Mouse (Mus musculus) hindbrain, embryonic 13.5 days (tissue): ENCODE data around the gene Qrich2. TPM values are rescaled to one million over a fixed set of nuclear protein-coding genes. Genes with fewer than 3 reads are reported as not detected.
"Not testable (repeated sequence)": the region's sequence is repeated elsewhere in the genome, so short reads cannot be mapped to it uniquely, and the experiment has no call there.

Experiments
- ATAC-seq: fragments of 200-750 bp; cut with Nextera tagmentation; 2 replicates; pipeline ENCODE4 v1.8.0; 2017; ENCODE audit warnings: moderate TSS enrichment; ENCODE audit not compliant: low FRiP score
- H3K27ac ChIP-seq: fragments of 300-500 bp; sonication (generic); 2 replicates; pipeline ENCODE4 v1.5.1; 2015; ENCODE audit warnings: inconsistent platforms, mild to moderate bottlenecking, moderate library complexity
- H3K27me3 ChIP-seq: fragments of 300-500 bp; sonication (generic); 2 replicates; pipeline ENCODE4 v1.6.1; 2015; ENCODE audit warnings: mild to moderate bottlenecking, inconsistent platforms
- H3K36me3 ChIP-seq: fragments of 300-500 bp; sonication (generic); 2 replicates; pipeline ENCODE4 v1.6.1; 2015; ENCODE audit warnings: mild to moderate bottlenecking, inconsistent platforms
- H3K4me1 ChIP-seq: fragments of 300-500 bp; sonication (generic); replicated peaks from 2 replicates; pipeline ENCODE4 v1.6.1; 2015; ENCODE audit warnings: inconsistent platforms
- H3K4me2 ChIP-seq: fragments of 300-500 bp; sonication (generic); 2 replicates; pipeline ENCODE4 v1.6.1; 2015; ENCODE audit warnings: inconsistent platforms, mild to moderate bottlenecking, moderate library complexity
- H3K4me3 ChIP-seq: fragments of 300-500 bp; sonication (generic); 2 replicates; pipeline ENCODE4 v1.5.1; 2015; ENCODE audit warnings: mild to moderate bottlenecking, inconsistent platforms
- H3K9ac ChIP-seq: fragments of 300-500 bp; sonication (generic); 2 replicates; pipeline ENCODE4 v1.6.1; 2015; ENCODE audit warnings: mild to moderate bottlenecking, inconsistent platforms
- H3K9me3 ChIP-seq: fragments of 300-500 bp; sonication (generic); 2 replicates; pipeline ENCODE4 v1.6.1; 2016; ENCODE audit warnings: inconsistent platforms
- WGBS: fragments of 180-500 bp; shearing (Covaris S2); methylation state at CpG from one replicate; pipeline ENCODE4 v1.1.7; 2015; 5-methylcytosine and 5-hydroxymethylcytosine counted together
- polyA plus RNA-seq: library from polyadenylated mRNA; unstranded; fragments of >200 nt; fragmentation: Nextera tagmentation; extraction: Ambion mirVana; gene quantifications from 2 replicates; pipeline ENCODE4 v1.2.1, GENCODE M21; 2015

Qrich2 gene
- polyA plus RNA-seq, 1 experiment from 2014 or later, result 0.42 TPM

DNA sequence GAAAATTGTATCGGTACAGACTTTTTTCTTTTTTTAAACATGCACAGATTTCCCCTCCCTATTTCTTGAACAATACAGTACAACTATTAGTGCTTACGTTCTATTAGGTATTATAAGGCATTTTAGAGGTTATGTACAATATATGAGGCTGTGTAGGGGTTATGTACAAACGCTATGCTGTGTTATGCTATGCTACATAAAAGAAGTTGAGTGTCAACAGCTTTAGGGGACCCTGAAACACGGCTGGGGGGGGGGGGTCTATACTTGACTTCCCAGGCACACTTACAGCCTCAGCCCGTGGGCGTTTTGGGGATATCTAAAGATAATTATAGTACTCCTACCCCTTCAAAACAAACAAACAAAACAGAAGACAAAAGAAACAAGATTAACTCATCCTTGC lies 33.9 kb downstream of the Qrich2 start:
- H3K9me3 ChIP-seq, result no peaks in the 10 kb centered on the region
- H3K4me1 ChIP-seq, result peaks cover 26% of the 10 kb centered on the region
- no peak overlapping the region for H3K9ac ChIP-seq
- H3K36me3 ChIP-seq, result peaks cover 14% of the 10 kb centered on the region; the same call in 1 of the 2 replicates
- H3K27me3 ChIP-seq, result peaks cover 9% of the 10 kb centered on the region; the same call in 1 of the 2 replicates
- WGBS, result 57% methylated on average over 6 of the region's 6 CpGs
- ATAC-seq, result no peak
- no peak overlapping the region for H3K4me3 ChIP-seq
- H3K4me2 ChIP-seq, result no peak overlapping the region
- no peak overlapping the region for H3K27ac ChIP-seq

DNA sequence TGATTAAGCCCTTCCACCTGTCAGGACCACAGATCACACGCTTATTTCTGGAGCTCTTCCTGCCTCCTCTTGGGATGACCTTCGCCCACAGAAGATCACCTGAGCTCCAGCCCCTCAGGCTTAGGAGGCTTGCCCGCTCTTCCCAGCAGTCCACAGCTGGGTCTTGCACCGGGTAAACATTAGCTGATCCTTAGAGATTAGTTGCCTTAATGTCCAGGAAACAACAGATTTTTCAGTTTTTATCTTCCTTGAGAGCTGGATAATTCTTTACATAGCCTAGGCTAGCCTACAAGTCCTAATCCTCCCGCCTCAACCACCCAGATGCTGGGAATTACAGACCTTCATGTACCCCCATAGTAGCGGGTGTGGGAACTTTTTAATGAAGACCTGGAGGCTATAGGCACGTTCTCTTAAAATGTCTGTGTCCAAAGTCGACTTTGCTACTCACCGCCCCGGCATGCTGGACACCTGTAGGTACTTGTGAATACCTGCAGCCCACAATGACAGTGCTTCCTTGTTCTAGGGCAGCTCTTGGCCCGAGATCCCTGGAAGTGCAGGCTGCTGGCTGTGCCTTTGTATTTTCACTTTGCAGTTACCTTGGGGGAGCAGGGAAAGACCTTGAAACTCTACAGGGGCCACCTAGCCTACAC lies 34.5 kb downstream of the Qrich2 start:
- Histone ChIP-seq H3K9me3 (no peaks in the 10 kb centered on the region), H3K27me3 (peaks cover 9% of the 10 kb centered on the region; the same call in 1 of the 2 replicates), H3K27ac (no peak overlapping the region), H3K9ac (no peak overlapping the region), H3K4me2 (no peak overlapping the region), H3K36me3 (peaks cover 8% of the 10 kb centered on the region; the same call in 1 of the 2 replicates), H3K4me1 (peaks cover 20% of the 10 kb centered on the region), H3K4me3 (no peak overlapping the region)
- 56% methylated on average over 11 of the region's 11 CpGs for WGBS
- no peak for ATAC-seq

DNA sequence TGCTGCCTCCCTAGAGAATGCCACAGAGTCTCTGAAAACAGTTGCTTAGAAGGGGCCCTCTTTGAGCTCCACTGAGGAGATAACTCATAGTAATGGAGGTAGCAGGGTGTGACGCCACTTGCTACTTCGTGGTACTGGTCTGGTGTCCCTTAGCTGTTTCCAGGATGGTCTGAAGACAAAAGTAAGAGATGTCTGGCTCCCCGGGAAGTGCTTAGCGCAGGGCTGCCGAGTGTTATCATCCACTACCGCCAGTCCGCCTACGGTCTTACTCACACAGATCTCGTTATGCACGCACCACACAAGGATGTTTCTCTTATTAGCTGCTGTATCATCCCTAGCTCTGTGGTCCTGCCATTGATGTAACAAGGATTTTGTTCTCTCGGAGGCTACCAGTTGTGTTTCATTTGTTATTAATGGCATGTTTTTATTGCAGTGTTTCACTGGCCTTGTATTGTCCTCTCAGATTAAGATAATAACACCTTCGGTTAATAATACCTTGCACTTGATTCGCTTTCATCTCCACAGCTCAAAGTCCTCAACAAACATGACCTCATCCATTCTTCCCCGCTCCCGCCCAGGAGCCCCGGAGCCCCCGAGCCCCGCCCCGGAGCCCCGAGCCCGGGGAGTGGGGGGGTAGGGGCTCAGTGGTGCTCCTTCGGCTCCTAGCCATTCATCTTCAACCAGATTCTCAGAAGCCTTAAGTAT lies 35.2 kb downstream of the Qrich2 start:
- Histone ChIP-seq H3K9me3 (no peaks in the 10 kb centered on the region), H3K27me3 (peaks cover 9% of the 10 kb centered on the region; the same call in 1 of the 2 replicates), H3K27ac (no peak overlapping the region), H3K4me3 (no peak overlapping the region), H3K36me3 (peaks cover 2% of the 10 kb centered on the region; the same call in 1 of the 2 replicates), H3K9ac (no peak overlapping the region), H3K4me1 (peaks cover 13% of the 10 kb centered on the region), H3K4me2 (no peak overlapping the region)
- WGBS, result 45% methylated on average over 22 of the region's 22 CpGs
- no peak for ATAC-seq

DNA sequence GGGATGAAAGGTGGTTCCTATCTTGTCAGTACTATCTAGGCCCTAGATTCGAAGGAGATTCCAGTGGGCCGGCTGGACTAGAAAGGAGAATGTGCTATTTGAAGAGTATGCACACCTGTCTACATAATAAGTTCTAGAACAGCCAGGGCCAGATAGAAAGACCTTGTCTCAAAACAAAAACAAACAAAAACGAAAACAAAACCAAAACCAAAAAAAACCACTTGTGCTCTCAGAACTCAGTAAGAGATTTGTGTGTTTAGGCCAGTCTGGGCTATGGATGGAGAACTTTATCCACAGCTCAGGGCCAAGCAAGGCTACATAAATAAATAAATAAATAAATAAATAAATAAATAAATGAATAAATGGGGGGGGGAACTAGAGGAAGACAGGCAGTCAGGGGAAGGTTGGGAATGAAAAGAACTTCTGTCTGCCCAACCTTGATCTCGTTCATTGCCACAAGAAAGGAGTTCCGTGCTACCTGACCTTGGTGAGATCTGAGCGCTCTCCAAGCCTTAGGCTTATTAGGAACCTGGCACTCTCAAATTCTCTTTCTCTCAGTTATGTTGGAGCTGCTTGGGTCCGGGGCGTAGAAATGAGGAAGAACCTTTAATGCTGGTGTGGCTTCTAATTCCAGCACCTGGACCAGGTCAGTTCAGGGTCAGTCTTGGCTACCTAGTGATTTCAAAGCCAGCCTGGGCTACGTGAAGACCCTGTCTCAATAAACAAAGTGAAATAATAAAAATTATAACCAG lies 36.0 kb downstream of the Qrich2 start:
- Histone ChIP-seq H3K27ac (no peak overlapping the region), H3K4me3 (no peak overlapping the region), H3K9ac (no peak overlapping the region), H3K27me3 (peaks cover 9% of the 10 kb centered on the region; the same call in 1 of the 2 replicates), H3K4me2 (no peak overlapping the region), H3K36me3 (no peaks in the 10 kb centered on the region), H3K9me3 (no peaks in the 10 kb centered on the region), H3K4me1 (peaks cover 5% of the 10 kb centered on the region)
- ATAC-seq, result no peak
- WGBS, result 86% methylated on average over 9 of the region's 9 CpGs

DNA sequence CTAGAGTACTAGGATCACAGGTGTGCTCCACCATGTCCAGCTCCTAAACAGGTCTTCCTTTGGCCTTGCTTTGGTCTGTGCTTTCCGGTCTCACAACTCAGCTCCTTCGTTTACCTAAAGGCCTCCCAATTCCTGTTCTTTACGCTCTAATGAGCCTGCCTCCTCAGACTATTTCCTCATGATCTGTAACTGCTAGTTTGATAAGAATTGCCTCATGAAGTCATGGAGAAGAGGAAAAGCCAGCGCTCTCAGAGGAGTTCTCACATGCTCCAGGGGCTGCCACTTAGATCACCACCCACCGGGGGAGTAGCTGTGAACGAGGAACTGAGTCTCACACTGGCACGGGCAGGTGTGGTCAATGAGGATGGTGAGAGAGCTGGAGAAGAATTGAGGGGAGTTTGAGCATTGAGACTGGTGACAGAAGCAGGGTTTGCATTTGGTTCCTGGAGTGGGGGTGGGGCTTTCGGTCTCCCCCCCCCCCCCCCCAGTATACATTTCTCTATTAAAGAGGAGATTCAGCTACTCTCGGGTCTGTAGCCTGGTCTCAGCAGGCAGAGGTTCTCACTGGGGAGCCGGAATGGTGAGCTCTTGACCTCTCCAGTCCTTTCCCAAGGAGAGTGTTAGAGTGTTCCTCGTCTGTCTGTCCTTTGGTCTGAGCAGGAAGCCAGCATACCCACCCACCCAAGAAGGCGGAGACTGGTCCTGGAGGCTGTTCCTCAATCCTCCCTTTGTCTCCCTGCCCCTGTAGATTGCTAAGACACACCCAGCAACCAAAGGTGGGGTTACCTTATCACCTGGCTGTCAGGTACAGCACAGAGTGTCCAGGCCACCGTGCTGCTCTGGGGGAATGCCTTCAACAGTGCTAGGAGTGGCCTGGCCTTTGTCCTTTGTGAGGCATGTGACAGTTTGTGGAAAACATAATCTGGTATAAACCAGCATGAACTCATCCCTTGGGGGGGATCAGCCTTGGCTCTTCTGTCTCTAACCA lies 36.9 kb downstream of the Qrich2 start:
- Histone ChIP-seq H3K4me3 (no peak overlapping the region), H3K27ac (no peak overlapping the region), H3K4me2 (no peak overlapping the region), H3K9ac (no peak overlapping the region), H3K27me3 (peaks cover 9% of the 10 kb centered on the region; the same call in 1 of the 2 replicates), H3K4me1 (0 out of 2 replicates have a peak, but pooled peaks cover 4% of the 10 kb centered on the region), H3K36me3 (no peaks in the 10 kb centered on the region), H3K9me3 (no peaks in the 10 kb centered on the region)
- WGBS, result 64% methylated on average over 13 of the region's 13 CpGs
- no peak for ATAC-seq

DNA sequence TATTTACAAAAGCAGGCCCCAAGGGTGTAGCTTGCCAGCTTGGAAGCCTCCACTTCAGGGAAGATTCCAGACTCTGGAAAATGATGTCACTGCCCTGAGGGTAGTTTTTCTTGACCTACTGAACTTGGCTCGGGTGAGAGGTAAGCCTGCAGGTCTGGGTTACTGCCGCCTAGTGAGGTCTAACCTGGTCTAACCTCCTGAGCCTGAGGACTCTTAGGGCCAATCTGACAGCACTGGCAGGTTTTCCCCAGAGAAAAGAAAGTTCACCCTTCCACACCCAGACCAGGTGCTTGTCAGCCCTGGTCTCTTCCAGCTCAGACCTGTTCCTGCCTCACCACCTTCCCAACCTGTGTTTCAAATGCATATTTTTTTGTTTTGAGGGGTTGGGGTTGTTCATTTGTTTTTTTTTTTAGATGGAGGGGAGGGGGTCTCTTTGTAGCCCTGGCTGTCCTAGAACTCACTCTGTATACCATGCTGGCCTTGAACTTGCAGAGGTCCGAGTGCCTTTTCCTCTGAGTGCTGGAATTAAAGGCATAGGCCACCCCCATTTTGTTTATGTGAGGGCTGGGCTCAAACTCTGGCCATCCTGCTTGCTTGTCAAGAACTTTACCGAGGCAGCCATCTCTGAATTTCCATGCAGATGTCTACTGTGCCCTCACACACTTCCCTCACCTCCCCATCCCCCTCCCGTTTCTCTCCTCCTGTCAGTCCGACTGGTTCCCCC lies 39.0 kb downstream of the Qrich2 start:
- H3K4me2 ChIP-seq, result no peak overlapping the region
- no peaks in the 10 kb centered on the region for H3K9me3 ChIP-seq
- ATAC-seq, result no peak
- H3K4me3 ChIP-seq, result no peak overlapping the region
- peaks cover 9% of the 10 kb centered on the region; the same call in 1 of the 2 replicates for H3K27me3 ChIP-seq
- H3K36me3 ChIP-seq, result no peaks in the 10 kb centered on the region
- H3K27ac ChIP-seq, result no peak overlapping the region
- 81% methylated on average over 6 of the region's 6 CpGs for WGBS
- H3K9ac ChIP-seq, result no peak overlapping the region
- no peaks in the 10 kb centered on the region for H3K4me1 ChIP-seq

DNA sequence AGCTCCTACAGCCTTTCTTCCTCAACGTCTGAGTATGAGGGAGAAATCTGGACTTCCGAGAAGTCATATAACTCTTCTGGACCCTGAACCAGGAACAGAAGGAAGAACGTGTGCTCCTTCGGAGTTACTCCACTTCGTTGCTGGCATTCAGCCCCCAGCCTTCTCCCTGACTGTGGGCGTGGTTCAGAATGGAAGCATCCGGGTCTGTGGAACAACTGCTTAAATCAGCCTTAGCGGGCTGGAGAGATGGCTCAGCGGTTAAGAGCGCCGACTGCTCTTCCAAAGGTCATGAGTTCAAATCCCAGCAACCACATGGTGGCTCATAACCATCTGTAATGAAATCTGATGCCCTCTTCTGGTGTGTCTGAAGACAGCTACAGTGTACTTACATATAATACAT lies 39.7 kb downstream of the Qrich2 start:
- not testable (repeated sequence) for H3K27me3 ChIP-seq, H3K4me1 ChIP-seq, H3K9ac ChIP-seq, H3K36me3 ChIP-seq, H3K4me3 ChIP-seq, H3K9me3 ChIP-seq, H3K4me2 ChIP-seq, H3K27ac ChIP-seq, ATAC-seq
- WGBS, result 89% methylated on average over 11 of the region's 11 CpGs

DNA sequence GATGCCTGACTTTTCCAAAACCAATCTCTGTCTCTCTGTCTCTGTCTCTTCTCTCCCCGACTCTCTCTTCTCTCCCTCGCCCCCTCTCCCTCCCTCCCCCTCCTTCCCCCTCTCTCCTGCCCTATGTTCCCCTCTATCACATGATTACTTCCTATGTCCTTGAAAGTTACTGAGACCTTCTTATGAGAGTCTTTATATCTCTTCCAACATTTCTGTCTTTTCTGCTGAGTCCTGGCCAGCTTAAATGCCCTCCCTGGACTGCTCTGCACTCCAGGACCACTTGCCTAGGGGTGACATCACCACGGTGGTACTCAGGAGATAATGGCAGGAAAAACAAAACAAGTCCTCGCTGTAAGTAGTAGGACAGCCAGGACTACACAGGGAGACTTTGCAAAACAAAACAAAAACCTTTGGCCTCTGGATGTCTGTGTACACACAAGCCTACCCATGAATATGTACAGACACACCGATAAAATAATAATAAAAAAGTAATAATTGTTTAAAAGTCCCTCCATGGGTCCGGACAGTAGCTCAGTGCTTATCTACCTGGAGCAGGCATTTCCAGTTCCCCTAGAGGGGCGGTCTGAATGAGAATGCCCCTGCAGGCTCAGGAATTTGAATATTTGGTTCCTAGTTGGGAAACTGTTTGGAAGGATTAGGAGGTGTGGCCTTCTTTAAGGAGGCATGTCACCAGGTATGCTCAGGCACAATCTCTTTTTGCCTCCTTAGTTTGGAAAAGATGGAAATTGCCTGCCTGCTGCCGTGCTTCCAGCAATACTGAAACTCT lies 41.2 kb downstream of the Qrich2 start:
- Histone ChIP-seq H3K4me2 (no peak overlapping the region), H3K9ac (no peak overlapping the region), H3K27me3 (no peaks in the 10 kb centered on the region), H3K27ac (no peak overlapping the region), H3K36me3 (no peaks in the 10 kb centered on the region), H3K4me1 (no peaks in the 10 kb centered on the region), H3K9me3 (no peaks in the 10 kb centered on the region), H3K4me3 (no peak overlapping the region)
- no peak for ATAC-seq
- 46% methylated on average over 8 of the region's 8 CpGs for WGBS

DNA sequence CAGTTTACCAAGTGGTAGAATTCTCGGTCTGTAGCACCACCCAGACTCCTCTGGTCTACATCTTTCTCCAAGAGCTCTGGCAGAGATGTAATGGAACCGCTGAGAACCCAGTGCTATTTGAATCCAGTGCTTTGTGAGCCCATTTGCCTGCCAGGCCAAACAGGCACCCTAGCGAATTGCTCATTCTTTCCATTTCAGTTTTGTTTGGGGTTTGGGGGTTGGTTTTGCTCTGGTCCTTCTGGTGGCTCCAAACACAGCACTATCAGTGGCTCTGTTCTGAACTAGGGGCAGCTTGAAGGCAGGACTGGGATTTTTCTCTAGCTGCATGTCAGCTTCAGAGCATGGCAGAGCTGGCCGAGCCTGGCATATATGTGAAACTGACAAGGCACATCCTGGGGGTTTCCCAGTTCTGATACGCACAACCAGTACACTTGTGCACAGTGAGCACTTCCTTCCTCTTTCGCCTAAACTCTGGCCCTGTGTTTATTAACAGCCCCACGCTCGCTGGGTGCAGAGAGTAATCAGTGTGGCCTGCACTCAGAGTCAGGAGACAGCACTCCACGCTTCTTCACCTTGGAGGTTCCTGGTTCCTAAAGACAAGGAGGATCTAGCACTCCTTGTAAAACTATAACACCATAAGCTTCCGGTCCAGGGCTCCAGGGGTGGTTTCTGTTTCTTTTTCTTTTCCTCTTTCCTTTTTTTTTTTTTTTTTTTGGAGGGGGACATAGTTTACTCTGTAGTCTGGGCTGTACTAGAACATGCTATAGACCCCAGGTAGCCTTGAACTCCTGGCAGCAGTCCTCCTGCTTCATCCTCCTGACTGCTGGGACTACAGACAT lies 42.0 kb downstream of the Qrich2 start:
- WGBS, result 87% methylated on average over 10 of the region's 10 CpGs
- ATAC-seq, result no peak
- H3K4me3 ChIP-seq, result no peak overlapping the region

DNA sequence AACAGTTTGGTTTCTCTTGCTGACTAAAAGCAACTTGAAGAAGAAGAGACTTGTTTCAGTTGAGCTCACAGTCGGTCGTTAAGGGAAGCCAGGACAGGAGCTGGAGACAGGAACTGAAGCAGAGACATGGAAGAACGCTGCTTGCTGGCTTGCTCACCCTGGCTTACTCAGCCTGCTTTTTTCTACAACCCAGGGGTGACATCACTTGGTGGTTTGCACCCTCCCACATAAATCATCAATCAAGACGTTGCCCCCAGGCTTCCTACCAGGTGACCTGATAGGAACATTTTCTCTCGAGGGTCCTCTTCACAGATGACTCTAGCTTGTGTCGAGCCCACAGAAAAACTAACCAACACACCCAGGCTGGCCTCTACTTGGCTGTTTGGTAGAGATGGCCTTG lies 42.8 kb downstream of the Qrich2 start:
- ATAC-seq, result no peak
- Histone ChIP-seq H3K9ac (no peak overlapping the region), H3K27me3 (no peaks in the 10 kb centered on the region), H3K27ac (no peak overlapping the region), H3K9me3 (no peaks in the 10 kb centered on the region), H3K36me3 (no peaks in the 10 kb centered on the region), H3K4me2 (no peak overlapping the region), H3K4me1 (no peaks in the 10 kb centered on the region), H3K4me3 (no peak overlapping the region)
- WGBS, result 86% methylated on average over 6 of the region's 6 CpGs

More for the DNA sequence above, 42.0 kb downstream of the Qrich2 start:
- Histone ChIP-seq H3K36me3 (no peaks in the 10 kb centered on the region), H3K27me3 (no peaks in the 10 kb centered on the region), H3K4me2 (no peak overlapping the region), H3K9me3 (no peaks in the 10 kb centered on the region), H3K4me1 (no peaks in the 10 kb centered on the region), H3K27ac (no peak overlapping the region), H3K9ac (no peak overlapping the region)
